Mouse (Mus musculus): ENCODE data around the gene Ostc.

The Ostc gene

DNA sequence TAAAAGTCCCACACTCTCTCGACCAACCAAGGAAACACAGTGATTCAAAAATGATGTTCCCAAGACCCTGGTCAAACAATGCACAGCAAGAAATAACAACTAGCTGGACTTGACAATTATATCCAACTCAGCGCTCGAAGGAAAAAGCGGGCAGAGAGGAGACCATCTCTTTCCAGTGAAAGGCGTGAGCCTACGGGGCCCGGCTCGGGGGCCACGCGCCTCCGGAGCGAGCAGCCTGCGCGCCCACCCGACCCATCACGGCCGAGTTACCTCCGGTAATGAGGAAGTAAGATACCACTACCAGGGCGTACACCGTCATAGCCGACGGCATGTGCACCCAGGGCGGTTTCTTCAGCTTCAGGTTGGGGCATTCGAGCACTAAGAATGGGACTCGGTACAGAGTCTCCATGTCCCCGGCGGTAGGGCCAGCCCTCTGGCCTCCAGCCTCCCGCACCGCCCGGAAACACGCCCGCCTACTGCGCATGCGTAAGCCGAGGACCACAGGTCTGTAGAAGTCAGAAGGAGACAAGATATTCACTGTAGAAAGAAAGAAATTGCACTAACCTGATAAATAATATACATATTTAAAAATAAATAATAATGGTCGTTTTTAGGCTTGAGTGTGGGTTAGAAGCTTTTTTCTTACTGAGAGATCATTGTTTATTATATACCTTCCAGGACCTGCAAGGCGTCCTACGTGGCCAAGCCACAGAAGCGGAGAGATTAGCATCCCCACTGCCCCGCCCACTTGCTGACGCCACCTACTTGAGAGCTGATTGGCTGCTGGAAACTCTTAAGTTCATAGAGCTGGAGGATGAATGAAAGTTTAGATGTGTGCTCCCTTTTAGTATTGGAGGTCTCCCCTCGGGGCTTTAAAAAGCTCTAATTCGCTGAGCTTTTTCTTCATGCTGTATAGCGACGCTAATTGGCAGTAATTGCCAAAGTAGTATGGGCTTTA, at the start of gene Ostc:
TSS of gene Ostc (minus strand) at position 478 of the 958 bp plus-strand sequence.
- in situ Hi-C loops (cut with MboI), result no loop called here

DNA sequence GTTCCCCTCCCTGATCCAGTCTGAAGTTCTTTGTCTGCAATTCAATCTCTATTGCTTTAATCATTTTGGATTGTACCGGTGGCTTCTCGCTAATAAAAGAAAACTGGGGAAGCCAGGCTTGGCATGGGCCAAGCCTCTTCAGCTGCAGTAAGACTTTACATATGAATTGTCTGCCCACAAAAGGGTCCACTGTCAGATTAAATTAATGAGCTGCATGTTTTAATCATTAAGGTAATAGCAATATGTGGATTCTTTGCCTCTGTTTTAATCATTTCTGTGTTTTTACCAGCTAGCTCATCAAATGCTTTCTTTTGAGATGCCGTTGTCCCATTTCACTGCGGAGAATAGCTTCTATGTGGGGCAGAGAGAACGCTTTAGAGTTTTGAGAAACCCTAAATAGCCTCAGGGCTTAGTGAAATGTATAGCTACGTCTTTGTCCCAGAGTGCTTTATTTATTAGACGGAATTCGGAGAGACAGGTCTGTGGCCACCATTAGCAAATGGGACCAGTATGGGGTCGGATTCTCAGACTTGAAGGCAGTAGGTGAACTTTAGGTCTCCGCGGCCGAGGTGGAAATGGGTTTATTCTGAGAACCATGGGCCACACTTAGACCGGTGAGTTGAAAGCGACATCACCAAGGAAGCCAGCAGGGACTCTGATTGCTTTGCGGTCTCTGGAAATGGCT, 49.1 kb upstream of the Ostc start:
- in situ Hi-C loops (cut with MboI), result loop anchor here (10.0 to 25.0 kb wide), 2 partner anchors 129 to 487 kb away; no protein-coding TSS in a partner anchor

DNA sequence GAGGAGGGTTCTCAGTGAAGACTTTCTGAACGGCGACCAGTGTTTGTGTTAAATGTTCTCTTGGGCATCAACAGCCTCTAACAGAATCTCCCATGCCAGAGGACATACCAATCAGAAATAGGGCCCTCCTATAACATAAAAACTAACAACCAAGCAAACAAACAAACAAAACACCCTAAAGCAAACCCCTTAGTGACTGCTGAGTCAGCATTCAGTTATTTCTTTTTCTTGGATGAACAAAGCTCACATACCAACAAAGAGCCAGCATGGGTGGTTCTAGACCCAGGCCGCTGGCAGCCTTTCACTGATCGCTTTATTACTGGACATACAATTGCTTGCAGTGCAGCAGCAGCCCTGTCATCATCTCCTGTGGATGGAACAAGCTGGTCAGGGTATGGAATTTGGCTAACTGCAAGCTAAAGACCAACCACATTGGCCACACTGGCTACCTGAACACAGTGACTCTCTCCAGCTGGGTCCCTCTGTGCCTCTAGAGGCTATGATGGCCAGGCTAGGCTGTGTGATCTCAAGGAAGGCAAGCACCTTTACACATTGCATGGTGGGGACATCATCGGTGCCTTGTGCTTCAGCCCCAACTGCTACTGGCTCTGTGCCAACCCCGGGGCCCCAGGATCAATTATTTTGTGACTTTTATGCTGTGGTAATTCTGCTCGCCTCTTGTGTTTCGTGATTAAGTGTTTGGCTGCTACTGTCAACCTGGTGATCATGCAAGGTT, 48.0 kb upstream of the Ostc start:
- in situ Hi-C loops (cut with MboI), result loop anchor here (10.0 to 25.0 kb wide), 2 partner anchors 130 to 488 kb away; no protein-coding TSS in a partner anchor

DNA sequence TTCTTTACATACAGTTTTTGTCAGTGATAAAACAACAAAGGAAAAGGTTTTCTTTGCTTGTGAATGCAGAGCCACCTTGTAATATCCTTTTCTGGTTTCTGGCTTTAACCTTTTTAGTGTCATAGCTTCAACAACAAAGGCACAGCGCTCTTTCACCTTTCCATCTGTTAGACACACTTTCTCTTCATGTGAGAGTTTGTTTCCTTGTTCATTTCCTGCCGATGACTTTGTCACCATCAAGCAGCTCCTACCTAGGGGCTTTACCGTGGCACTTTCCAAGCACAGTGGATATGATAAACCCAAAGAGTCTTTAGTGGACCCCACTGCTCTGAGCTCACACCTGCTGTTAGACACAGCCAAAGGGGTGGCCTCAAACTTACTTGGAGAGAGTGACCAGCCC, 40.0 kb upstream of the Ostc start:
- in situ Hi-C loops (cut with MboI), result no loop called here

DNA sequence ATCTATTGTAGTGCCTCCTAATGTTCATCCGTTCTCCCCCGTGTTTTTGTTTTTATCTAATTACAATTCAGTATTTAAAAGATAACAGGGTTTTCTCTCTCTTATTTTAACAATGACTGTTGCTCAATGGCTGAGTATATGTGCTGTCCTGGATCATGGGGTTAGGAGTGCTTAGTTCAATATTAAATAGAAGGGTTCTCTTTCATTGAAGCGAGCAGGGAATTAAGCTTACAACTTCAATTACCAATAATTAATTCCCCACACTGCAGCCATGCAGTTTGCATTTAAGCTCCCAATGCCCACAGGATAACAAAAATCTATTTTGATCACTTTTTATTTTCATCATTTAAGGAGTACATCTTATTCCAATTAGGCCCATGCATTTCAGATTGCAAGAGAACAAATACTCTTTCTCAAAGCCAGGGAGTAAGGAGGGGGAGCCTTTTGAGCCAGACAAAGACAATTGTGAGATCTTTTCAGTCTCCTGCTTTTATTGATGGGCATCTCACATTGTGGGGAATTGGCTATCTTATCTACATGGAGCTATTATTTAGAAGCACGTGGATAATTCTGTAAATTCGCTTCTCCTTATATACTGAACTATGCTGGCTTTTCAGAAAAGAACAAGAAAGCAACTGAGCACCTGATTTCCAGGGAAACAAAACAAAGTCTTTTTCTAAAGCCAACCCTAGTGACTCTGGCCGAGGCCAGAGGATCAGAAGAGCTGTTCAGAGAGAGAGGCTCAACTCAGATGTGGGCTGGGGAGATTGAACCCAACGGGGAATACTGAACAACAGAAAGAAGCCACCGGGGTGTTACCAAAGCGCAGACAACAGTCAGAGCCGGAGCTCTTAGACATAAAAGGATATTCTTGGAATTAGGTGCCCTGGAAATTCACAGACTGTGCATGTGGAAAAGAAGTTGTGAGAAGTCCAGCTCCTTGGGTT, 37.7 kb upstream of the Ostc start:
- in situ Hi-C loops (cut with MboI), result no loop called here

DNA sequence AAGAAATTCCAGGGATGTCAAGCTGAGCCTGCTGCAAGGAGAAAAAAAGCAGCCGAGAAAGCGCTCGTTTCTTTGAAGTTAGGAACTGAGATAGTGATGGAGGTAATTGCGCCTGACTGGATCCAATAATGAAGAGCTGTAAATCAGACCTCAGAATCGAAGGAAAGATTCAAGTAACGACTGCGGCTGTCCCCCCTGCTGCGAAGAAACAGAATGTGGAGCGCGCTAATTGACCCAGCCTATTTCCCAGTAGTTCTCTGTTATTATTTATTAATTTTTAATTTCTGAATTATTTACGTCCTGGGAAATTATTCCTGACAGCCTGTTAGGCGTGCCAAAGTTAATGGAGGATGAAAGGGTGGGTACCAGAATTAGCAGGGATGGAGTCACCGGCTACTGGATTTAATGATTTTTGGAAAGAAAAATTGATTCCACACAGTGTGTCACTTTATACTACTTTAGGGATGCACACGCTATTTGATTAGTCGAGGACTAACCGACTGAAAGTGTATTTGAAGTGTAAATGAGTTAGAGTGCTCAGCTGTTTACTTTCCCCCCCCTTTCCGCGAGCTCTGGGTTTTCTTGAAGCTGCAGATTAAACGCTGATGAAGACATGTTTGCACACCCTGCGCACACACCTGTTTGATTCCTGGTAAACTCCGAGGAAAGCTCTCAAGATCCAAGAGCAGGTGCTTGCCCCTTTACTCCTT, 28.6 kb upstream of the Ostc start:
- in situ Hi-C loops (cut with MboI), result no loop called here

DNA sequence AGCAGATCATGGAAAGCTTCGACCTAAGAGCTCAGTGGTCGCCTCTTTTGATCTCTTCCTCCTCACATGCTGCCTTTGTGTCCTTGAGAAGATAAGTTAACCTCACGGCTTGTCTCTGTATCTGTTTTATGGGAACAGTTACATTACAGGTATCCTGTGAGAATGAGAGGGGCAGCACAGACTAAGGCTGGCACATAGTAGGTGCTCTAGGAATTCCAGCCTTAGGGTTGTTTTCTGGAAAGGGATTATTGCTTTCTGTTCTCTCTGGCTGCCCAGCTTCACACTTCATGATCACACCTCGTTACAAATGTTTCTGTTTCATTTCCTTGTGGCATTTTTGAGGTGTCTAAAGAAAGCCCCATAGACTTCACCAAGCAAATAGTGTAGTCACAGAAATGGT, 27.5 kb upstream of the Ostc start:
- in situ Hi-C loops (cut with MboI), result no loop called here

DNA sequence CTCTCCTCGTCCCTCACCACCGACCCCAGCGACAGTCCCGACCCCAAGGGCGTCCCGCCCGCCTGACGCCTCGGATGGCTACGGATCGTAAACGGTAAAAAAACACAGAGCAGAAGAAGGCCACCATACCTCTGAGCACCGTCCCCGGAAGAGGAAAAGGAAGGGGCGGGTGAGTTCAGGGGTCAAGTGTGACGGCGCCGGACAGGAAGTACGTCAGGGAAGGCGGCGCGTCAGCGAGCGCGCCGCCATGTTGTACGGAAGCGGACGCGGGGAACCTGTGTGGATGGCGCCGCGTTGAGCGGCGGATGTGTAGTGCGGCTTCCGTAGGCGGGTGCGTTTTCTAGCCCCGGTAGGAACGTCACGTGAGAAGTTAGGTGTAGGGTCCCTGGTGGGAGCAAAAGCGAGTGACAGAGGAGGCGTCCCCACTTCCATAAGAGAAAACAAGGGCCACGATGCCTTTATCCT, 21.0 kb upstream of the Ostc start, which contains the start of gene Rpl34:
TSS of gene Rpl34 (minus strand) at position 210 of the 465 bp plus-strand sequence.
- in situ Hi-C loops (cut with MboI), result no loop called here

DNA sequence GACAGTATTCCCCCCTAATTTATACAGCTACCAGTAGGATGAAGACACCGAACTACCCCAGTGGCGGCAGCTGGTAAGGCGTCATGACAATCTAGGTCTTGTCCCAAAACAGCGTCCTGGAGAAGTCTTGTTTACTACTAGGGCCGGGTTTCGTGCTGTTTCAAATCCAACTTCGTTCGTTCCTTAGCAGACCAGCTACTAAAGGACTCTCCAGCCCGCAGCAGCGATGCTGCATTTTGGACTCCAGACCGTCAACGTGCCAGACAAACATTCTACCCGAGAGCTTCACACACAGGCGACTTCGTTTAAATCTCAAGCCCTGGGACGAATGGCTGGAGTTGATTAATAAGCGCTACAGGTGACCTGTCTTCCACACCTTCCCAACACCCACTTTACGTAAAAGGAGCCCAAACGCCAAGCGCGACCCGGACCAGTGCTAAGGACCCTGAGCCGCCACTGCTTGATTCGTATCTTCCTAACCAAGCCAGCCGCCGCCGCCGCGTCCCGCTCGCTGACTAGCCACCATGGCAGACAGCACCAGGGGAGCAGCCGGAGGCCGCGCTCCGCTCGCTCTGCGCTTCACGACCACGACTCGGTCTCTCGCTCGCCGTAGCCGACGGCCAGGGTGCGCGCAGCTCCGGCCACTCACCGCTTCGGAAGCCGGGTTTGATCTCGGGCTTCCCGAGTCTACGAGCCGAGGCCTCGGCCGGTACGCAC, 20.4 kb upstream of the Ostc start:
- in situ Hi-C loops (cut with MboI), result no loop called here

DNA sequence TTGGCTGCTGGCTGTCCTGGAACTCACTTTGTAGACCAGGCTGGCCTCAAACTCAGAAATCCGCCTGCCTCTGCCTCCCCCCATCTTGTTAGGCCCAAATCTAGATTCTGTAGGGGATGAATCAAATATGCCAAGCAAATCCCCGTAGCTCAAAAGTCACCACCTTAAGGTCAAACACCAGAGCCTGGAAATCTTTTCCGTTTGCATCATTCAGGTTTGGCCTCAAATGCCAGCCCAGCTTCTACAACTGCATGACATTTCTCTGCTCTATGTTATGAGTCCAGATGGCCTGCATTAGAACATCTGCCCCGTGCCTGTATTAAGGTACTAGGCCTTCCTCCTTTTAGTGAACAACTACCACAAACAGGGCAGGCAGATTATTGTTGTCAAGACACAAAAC, 18.4 kb upstream of the Ostc start:
- in situ Hi-C loops (cut with MboI), result no loop called here

DNA sequence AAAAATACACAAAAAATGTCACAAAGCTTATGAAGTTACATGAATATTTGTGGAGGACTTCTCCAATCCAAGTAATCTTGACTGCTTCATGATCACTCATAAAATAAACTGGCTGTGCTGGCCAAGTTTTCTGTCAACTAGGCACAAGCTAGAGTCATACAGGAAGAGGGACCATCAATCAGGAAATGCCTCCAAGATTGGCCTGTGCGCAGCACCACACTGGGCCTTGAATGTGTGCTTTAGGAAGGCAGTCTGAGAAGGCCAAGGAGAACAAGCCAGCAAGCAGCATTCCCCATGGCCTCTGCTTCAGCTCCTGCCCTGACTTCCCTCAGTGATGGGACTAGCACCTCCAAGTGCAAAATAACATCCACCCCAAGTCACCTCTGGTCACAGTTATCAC, 17.8 kb upstream of the Ostc start:
- in situ Hi-C loops (cut with MboI), result no loop called here

DNA sequence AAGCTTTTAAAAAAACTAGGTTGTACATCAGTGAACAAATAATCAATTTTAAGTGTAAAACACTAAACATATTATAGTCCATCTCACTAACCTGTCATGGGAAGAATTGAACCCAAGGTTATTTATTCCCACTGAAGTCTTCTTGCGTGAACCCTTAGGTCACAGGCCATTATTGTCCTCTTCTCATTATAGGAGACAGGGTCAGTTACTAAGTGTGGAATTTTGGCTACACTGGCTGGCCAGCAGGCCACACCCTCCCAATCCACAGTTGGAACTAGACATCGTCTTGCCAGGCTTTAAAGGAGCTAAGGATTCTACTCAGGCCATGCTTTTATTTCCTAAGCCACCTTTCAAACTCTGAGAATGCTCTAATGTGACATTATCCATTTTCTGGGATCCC, 16.5 kb upstream of the Ostc start:
- in situ Hi-C loops (cut with MboI), result no loop called here

DNA sequence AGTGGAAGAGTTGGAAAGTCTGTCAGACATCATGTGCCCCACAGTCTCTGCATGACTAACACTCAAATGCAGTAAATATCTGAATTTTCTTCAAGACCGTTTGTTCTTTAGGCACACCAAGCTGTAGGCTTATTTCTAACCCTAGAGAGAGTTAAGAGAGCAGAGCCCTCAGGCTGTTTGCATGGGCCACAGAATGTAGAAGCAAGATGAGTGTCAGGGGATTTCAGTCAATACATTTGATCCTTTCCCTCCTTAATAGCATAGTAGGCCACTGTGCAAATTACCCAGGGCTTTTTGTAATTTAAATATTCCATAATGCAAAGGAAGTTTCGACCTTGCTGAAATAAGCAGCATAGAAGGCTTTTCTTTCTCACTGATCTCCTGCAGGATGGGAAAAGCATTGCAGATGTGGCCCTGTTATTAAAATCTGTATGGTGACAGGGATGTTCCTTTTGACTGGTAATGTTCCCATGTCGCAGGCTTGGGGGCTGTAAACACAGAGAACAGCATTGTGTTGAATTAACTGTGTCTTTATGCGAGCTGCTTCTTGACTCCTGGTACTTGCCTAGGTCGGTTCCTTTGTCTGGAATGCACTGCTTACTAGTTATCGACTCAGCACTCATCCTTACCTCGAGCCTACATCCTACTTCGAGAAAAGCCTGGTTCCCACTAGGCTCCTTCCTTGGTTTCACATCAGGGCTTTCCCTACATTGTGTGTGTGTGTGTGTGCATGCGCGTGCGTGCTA, 13.7 kb upstream of the Ostc start:
- in situ Hi-C loops (cut with MboI), result no loop called here

DNA sequence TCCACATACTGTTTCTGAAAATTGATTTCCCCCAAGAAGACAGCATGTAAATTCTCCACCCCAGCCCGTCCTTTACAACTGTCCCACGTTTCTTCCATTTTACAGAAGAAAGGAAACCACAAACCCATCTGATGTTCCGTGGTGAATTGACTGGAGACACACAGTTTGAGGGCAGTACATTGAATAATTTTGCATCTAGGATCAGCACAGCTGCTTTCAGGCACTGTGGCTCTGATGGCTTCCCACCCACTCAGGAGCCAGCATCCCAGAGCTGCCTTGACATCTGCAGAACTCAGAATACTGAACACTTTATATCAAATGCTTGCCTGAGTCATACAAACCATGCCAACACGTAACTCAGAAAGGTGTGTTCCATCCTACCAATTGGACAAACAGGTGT, 11.0 kb upstream of the Ostc start:
- in situ Hi-C loops (cut with MboI), result no loop called here

DNA sequence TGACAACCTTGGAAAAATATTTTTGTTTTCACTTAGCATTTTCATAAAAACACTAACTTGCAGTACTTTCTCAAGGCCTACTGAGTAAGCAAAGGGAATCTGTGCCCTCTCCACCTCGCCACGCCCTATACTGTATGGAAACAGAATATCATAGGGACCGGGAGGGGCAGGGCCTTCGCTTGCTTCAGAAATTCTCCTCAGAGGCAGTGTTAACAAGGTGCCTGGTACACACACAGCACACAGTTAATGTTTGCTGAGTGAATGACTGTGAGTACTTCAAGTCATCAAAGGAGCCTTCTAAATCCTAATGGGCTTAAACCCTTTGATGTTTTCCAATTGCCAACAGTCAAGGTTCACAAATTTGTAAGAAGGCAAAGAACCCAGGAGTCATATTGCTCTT, 9.6 kb upstream of the Ostc start:
- in situ Hi-C loops (cut with MboI), result no loop called here

DNA sequence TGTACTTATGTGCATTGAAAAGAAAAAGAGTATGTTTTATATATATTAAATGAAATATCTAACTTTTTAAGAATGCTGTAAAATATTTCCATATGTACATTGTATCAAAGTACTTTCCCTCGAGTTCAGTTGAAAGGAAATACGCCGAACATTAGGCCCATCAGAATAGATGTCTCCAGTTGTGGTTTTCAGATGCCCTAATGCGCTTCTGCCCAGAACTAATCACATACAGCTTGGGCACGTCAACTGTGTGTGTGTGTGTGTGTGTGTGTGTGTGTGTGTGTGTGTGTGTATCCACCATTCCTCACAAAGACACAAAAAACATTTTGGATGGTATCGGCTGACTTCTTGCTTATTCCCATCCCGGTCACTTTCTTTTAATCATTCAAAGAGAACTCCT, 7.3 kb upstream of the Ostc start:
- in situ Hi-C loops (cut with MboI), result no loop called here

DNA sequence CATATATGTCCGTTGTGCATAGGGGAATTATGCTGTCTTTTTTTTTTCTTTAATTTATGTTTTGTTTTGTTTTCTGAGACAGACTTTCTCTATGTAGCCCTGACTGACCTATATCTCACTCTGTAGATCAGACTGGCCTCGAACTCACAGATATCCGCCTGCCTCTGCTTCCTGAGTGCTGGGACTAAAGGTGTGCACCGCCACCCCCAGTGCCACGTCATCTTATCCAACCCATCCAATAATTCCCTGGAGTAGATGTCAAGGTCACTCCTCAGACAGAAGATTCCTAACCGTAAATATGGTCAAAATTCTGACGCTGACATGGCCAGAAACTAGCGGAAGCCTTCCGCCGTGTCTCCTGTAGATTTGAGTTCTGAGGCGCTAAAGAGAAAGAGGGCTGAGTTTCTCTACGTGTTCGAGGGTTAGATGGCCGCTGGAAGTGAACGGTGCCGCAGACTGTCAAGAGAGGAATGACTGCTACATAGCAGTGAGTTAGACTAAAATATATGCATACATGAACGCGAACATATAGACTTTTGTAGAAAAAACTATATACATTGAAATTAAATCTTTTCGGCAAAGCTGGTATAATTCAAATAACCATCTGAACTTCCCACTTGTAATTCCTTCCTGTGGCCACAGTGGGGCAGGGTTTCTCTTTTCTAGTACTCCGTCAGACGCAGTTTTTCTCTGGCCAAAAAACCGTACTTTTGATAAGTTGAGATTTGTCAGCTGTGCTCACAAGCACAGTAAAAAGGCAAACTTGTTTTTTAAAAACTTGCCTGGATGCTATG, 5.7 kb upstream of the Ostc start:
- in situ Hi-C loops (cut with MboI), result no loop called here

DNA sequence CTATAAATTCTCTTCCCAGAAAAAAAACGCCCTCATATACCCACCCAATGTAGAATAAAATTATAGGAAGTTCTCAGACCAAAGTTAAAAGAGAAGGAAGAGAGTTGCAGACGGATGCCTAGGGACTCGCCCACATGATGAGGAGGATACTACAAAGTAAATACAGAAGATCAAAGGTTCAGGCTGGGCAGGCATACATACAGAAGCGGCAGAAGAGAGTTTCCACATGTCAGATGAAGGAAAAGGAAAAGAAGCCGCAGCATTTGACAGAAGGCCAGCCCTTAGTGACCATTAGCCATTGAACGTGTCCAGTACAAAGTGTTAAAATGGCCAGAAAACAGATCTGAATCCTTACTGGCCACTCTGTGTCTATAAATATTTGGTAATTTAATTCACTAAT, 3.6 kb upstream of the Ostc start:
- in situ Hi-C loops (cut with MboI), result no loop called here
